Mouse (Mus musculus) stomach, embryonic 16.5 days (tissue): ENCODE data around the gene Rassf4. TPM values are rescaled to one million over a fixed set of nuclear protein-coding genes. Genes with fewer than 3 reads are reported as not detected.
A peak's percentile ranks its signal among the peaks of the same experiment; 100 is the strongest.

Experiments
- ATAC-seq: fragments of 200-750 bp; cut with Nextera tagmentation; 2 replicates; pipeline ENCODE4 v1.8.0; 2017; ENCODE audit warnings: moderate number of reproducible peaks, moderate TSS enrichment; ENCODE audit not compliant: insufficient read depth, low FRiP score
- H3K27ac ChIP-seq: fragments of 300-500 bp; sonication (generic); 2 replicates; pipeline ENCODE4 v1.5.1; 2014; ENCODE audit warnings: low read length
- H3K27me3 ChIP-seq: fragments of 300-500 bp; sonication (generic); 2 replicates; pipeline ENCODE4 v1.6.1; 2014; ENCODE audit warnings: low read length, control low read depth, mixed read lengths; ENCODE audit not compliant: control insufficient read depth, insufficient read depth
- H3K36me3 ChIP-seq: fragments of 300-500 bp; sonication (generic); 2 replicates; pipeline ENCODE4 v1.6.1; 2014; ENCODE audit warnings: low read length; ENCODE audit not compliant: control insufficient read depth, insufficient read depth
- H3K4me1 ChIP-seq: fragments of 300-500 bp; sonication (generic); 2 replicates; pipeline ENCODE4 v1.6.1; 2014; ENCODE audit warnings: low read length, control low read depth, mixed read lengths; ENCODE audit not compliant: control insufficient read depth, insufficient read depth
- H3K4me2 ChIP-seq: fragments of 300-500 bp; sonication (generic); 2 replicates; pipeline ENCODE4 v1.6.1; 2014; ENCODE audit warnings: low read depth, low read length, mixed read lengths
- H3K4me3 ChIP-seq: fragments of 300-500 bp; sonication (generic); replicated peaks from 2 replicates; pipeline ENCODE4 v1.5.1; 2014; ENCODE audit warnings: mild to moderate bottlenecking, low read length
- H3K9ac ChIP-seq: fragments of 300-500 bp; sonication (generic); 2 replicates; pipeline ENCODE4 v1.6.1; 2014; ENCODE audit warnings: low read length
- H3K9me3 ChIP-seq: fragments of 300-500 bp; sonication (generic); replicated peaks from 2 replicates; pipeline ENCODE4 v1.6.1; 2016; ENCODE audit warnings: low read length, control low read depth; ENCODE audit not compliant: control insufficient read depth
- WGBS: fragments of 180-500 bp; shearing (Covaris S2); extraction: QIAGEN DNeasy Blood & Tissue Kit; methylation state at CpG from one replicate; pipeline ENCODE4 v1.1.7; 2014; 5-methylcytosine and 5-hydroxymethylcytosine counted together
- polyA plus RNA-seq: library from polyadenylated mRNA; unstranded; fragments of >200 nt; fragmentation: Nextera tagmentation; extraction: Ambion mirVana; gene quantifications from 2 replicates; pipeline ENCODE4 v1.2.1, GENCODE M21; 2015

The Rassf4 gene
- polyA plus RNA-seq, 1 experiment from 2014 or later: 10.3 TPM

DNA sequence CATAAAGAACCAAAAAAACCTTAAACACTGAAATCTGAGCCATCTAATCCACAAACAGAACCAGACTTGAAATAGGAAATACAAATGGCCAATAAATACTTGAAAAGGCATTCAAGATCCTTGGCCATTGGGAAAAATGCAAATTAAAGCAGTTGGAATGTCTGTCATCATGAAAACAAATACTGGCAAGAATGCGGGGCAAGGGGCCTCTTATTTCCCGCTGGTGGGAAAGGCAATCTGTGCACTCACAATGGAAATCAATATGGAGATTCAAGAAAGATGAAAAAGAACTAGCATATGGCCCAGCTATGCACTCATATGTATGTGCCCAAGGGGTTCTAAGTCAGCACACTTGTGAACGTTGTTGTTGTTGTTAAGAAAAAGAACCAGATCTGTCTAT lies 6.9 kb downstream of the Rassf4 start:
- no peaks in the 10 kb centered on the region for H3K27me3 ChIP-seq
- no peaks in the 10 kb centered on the region for H3K9me3 ChIP-seq
- ATAC-seq: no peak
- WGBS: 65% methylated on average over 3 of the region's 3 CpGs
- H3K36me3 ChIP-seq: no peaks in the 10 kb centered on the region
- no peak overlapping the region for H3K27ac ChIP-seq
- H3K4me3 ChIP-seq: no peak overlapping the region
- no peak overlapping the region for H3K4me2 ChIP-seq
- no peak overlapping the region for H3K9ac ChIP-seq
- H3K4me1 ChIP-seq: peaks cover 9% of the 10 kb centered on the region; the same call in 1 of the 2 replicates

DNA sequence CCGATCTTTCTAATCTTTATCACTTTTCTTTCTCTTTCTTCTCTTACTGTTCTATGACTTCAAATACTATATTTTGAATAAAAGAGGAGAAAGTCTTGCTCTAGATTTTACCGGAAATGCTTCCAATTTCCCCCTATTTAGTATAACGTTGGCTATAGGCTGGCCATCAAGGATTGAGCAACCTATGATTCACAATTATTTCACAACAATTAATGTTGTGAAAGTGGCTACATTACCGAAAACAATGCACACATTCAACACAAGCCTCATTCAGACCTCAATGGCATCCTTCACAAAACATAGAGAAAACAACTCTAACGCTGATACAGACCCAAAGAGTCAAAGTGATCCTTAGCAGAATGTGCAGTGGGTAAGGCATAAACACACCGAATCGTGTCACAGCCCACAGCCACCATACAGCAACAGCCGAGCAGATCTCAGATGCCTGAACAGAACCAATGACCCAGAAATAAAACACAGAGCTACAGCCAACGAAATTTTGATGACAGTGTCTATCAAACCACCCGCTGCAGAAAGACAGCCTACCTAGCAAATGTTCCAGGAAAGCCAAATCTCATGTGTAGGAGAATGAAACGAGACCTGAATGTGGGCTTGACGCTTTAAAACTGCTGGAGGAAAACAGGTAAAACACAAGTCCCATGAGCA lies 7.5 kb downstream of the Rassf4 start:
- ATAC-seq: no peak
- no peak overlapping the region for H3K9ac ChIP-seq
- no peak overlapping the region for H3K4me2 ChIP-seq
- 89% methylated on average over 12 of the region's 12 CpGs for WGBS
- H3K9me3 ChIP-seq: no peaks in the 10 kb centered on the region
- no peak overlapping the region for H3K4me3 ChIP-seq
- H3K4me1 ChIP-seq: peaks cover 9% of the 10 kb centered on the region; the same call in 1 of the 2 replicates
- H3K27me3 ChIP-seq: no peaks in the 10 kb centered on the region
- no peaks in the 10 kb centered on the region for H3K36me3 ChIP-seq
- H3K27ac ChIP-seq: no peak overlapping the region

GRCm38 (mm10) chr6:116664830-116665229 lies 8.9 kb downstream of the Rassf4 start:
- H3K27me3 ChIP-seq: no peaks in the 10 kb centered on the region
- no peak overlapping the region for H3K27ac ChIP-seq
- no peak overlapping the region for H3K4me2 ChIP-seq
- no peaks in the 10 kb centered on the region for H3K9me3 ChIP-seq
- no peaks in the 10 kb centered on the region for H3K36me3 ChIP-seq
- no peak overlapping the region for H3K9ac ChIP-seq
- H3K4me1 ChIP-seq: peaks cover 3% of the 10 kb centered on the region; the same call in 1 of the 2 replicates
- H3K4me3 ChIP-seq: no peak overlapping the region
- 73% methylated on average over 3 of the region's 3 CpGs for WGBS
- no peak for ATAC-seq

GRCm38 (mm10) chr6:116664031-116664430 lies 9.7 kb downstream of the Rassf4 start:
- Histone ChIP-seq H3K9me3 (no peaks in the 10 kb centered on the region), H3K4me3 (no peak overlapping the region), H3K4me1 (peaks cover 3% of the 10 kb centered on the region; the same call in 1 of the 2 replicates), H3K27me3 (no peaks in the 10 kb centered on the region), H3K4me2 (no peak overlapping the region), H3K27ac (no peak overlapping the region), H3K36me3 (no peaks in the 10 kb centered on the region), H3K9ac (no peak overlapping the region)
- ATAC-seq: peak; percentile 47; the same call in 1 of the 2 replicates
- 76% methylated on average over 6 of the region's 6 CpGs for WGBS

- no peaks in the 10 kb centered on the region for H3K27me3 ChIP-seq
Observed at GRCm38 (mm10) chr6:116663364-116663763, 10.4 kb downstream of the Rassf4 start.

GRCm38 (mm10) chr6:116653684-116654454 lies 19.9 kb downstream of the Rassf4 start:
- Histone ChIP-seq H3K27me3 (no peaks in the 10 kb centered on the region), H3K4me2 (no peak overlapping the region), H3K4me3 (no peak overlapping the region), H3K9me3 (no peaks in the 10 kb centered on the region), H3K36me3 (no peaks in the 10 kb centered on the region), H3K9ac (no peak overlapping the region), H3K27ac (no peak overlapping the region), H3K4me1 (peaks cover 14% of the 10 kb centered on the region)
- 62% methylated on average over 9 of the region's 9 CpGs for WGBS
- ATAC-seq: peak; percentile 29; the same call in 1 of the 2 replicates

More at GRCm38 (mm10) chr6:116663364-116663763, 10.4 kb downstream of the Rassf4 start:
- WGBS: 77% methylated on average over 2 of the region's 2 CpGs
- Histone ChIP-seq H3K9ac (no peak overlapping the region), H3K4me3 (no peak overlapping the region), H3K36me3 (no peaks in the 10 kb centered on the region), H3K4me1 (peaks cover 3% of the 10 kb centered on the region; the same call in 1 of the 2 replicates), H3K27ac (no peak overlapping the region), H3K9me3 (no peaks in the 10 kb centered on the region), H3K4me2 (no peak overlapping the region)
- no peak for ATAC-seq

DNA sequence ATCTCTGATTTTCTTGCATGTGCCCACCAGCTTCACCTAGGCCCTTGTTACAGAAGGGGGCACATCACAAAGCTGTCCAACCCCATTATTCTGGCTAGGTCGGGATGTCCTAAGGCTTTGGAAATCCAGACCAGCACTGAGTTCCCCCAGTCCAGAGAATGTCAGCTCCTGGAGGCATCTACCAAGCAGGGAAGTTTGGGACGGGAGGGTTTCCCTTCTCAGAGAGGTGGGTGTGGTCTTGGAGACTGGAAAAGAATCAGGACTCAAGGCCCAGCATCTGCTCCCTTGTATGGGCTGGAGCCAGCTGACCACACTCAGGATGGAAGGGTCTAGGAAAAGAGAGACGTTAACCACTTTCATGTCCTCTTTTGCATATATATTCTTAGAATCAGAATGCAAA lies 20.6 kb downstream of the Rassf4 start:
- no peaks in the 10 kb centered on the region for H3K27me3 ChIP-seq
- no peak overlapping the region; the same call in 1 of the 2 replicates for H3K9ac ChIP-seq
- no peak overlapping the region; the same call in 1 of the 2 replicates for H3K4me2 ChIP-seq
- no peak overlapping the region for H3K27ac ChIP-seq
- H3K4me3 ChIP-seq: no peak overlapping the region
- WGBS: 70% methylated on average over 3 of the region's 3 CpGs
- H3K9me3 ChIP-seq: no peaks in the 10 kb centered on the region
- no peak for ATAC-seq
- H3K4me1 ChIP-seq: peaks cover 14% of the 10 kb centered on the region
- H3K36me3 ChIP-seq: no peaks in the 10 kb centered on the region

DNA sequence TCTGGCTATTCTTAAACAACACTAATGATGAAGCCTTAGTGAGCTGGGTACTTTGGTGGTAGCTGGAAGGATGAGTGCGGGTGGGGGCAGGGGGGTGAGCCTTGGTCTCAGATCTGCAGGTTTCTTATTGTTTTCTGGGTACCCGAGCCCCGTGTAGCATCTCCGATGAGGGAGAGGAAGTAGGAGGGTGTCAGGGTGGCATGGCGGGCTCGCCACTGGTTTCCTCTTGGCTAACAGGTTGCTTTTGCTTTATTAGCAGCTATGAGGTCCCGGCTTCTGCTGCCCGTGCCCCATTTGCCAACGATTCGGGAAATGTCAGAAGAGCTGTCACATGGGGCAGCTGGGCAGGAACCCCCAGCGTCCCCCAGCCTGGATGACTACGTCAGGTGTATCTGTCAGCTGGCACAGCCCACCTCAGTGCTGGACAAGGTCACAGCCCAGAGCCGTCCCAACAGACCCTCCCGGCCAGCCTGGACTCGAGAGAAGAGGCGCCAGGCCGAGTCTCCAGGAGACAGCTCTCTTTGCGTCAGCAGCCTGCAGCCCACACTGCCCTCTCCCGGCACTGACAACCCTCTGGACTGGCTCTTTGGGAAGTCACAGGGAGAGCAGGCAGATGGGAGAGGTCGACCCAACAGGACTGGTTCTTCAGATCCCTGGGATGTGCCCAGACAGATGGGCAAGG lies 22.2 kb downstream of the Rassf4 start:
- Histone ChIP-seq H3K27ac (peak overlapping the region; percentile 5; the same call in 1 of the 2 replicates), H3K4me2 (peak overlapping the region; percentile 36), H3K4me3 (peak overlapping the region; percentile 37), H3K27me3 (no peaks in the 10 kb centered on the region), H3K9me3 (no peaks in the 10 kb centered on the region), H3K9ac (peak overlapping the region; percentile 48), H3K36me3 (no peaks in the 10 kb centered on the region), H3K4me1 (peaks cover 14% of the 10 kb centered on the region)
- 56% methylated on average over 20 of the region's 20 CpGs for WGBS
- no peak for ATAC-seq

GRCm38 (mm10) chr6:116650406-116650805 lies 23.3 kb downstream of the Rassf4 start, which contains the start of gene Depp1:
Depp1 (plus strand) TSS chr6:116650609.
- H3K9ac ChIP-seq: peak within 1 kb of the TSS; percentile 65
- H3K4me1 ChIP-seq: peaks cover 14% of the 10 kb centered on the region
- WGBS: 7% methylated on average over 6 of the region's 6 CpGs
- H3K4me3 ChIP-seq: peak within 1 kb of the TSS; percentile 37
- H3K27me3 ChIP-seq: no peaks in the 10 kb centered on the region
- peak within 1 kb of the TSS; percentile 83 for H3K27ac ChIP-seq
- peak within 1 kb of the TSS; percentile 45 for H3K4me2 ChIP-seq
- ATAC-seq: peak; percentile 90
- no peaks in the 10 kb centered on the region for H3K9me3 ChIP-seq
- no peaks in the 10 kb centered on the region for H3K36me3 ChIP-seq
